Mouse (Mus musculus) bone marrow macrophage, adult 2 months (primary cell): ENCODE measurements around the gene Dst.

Experiments
- CTCF ChIP-seq: IDR thresholded peaks from 2 replicates; pipeline ENCODE4 v1.5.1; 2012; ENCODE audit warnings: low read depth, mild to moderate bottlenecking, low read length, moderate library complexity
- POLR2A ChIP-seq: IDR thresholded peaks from 2 replicates; pipeline ENCODE4 v1.6.1; 2012; ENCODE audit warnings: mild to moderate bottlenecking, low read depth, low read length, borderline replicate concordance

- TF ChIP-seq CTCF: no peak
- no peak for TF ChIP-seq POLR2A
Observed at GRCm38 (mm10) chr1:33932845-33933499, 24.9 kb downstream of the Dst start.
